Mouse (Mus musculus) thymus, adult 18-20 months (tissue): ENCODE data around the gene Mrpl58.
"Not testable (repeated sequence)": the region's sequence is repeated elsewhere in the genome, so short reads cannot be mapped to it uniquely, and the experiment has no call there.

Experiments
- DNase-seq, 2 experiments: peaks; one replicate each; pipeline ENCODE4 v3.0.0; 2022; ENCODE audit warnings: mixed read lengths in 2 of 2

Mrpl58 gene

GRCm38 (mm10) chr11:115383701-115384474, 19.7 kb upstream of the Mrpl58 start:
- no peak for DNase-seq

DNA sequence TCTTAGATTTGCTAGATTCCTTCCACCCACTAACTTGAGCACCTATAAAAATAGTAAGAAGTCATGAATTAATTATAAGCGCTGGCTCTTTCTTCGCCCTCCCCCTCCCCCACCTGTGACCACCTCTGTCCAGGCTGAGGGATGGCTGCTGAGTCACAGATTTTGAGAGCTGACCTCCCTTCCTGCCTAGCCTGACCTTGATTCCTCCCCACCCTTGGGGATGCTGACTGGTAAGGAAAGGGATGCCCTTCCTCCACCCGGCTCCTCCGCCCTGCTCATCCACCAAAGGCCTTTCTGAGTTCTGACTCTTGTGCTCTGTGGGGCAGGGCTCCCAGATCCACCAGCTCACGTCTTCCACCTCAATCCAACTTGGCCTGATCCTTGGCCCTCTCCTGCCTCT, 19.0 kb upstream of the Mrpl58 start:
- DNase-seq: no peak

- not testable (repeated sequence) for DNase-seq
These were observed 16.7 kb upstream of the Mrpl58 start for GRCm38 (mm10) chr11:115386859-115387258.

- no peak for DNase-seq
These were observed 12.2 kb upstream of the Mrpl58 start for GRCm38 (mm10) chr11:115391358-115391757.

GRCm38 (mm10) chr11:115393721-115394325, 9.7 kb upstream of the Mrpl58 start:
- no peak for DNase-seq

GRCm38 (mm10) chr11:115398085-115398484, 5.5 kb upstream of the Mrpl58 start:
- no peak for DNase-seq

DNA sequence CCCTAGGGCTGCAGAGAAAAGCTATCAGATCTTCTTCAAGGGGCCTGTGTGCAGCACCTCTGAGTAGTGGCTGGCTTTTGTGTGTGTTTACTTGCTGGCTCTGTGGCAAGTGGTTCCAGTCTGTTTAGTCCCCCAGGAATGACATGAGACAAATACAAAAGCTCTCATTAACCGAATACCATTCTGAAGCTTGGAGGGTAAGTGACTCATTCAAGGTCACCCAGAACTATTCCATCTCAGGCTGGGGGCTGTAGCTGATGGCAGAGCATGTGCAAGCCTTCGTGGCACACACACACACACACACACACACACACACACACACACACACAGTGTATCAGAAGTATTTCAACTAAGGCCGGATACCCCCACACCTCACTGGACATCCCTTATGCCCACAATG, 3.4 kb upstream of the Mrpl58 start:
- DNase-seq: no peak

DNA sequence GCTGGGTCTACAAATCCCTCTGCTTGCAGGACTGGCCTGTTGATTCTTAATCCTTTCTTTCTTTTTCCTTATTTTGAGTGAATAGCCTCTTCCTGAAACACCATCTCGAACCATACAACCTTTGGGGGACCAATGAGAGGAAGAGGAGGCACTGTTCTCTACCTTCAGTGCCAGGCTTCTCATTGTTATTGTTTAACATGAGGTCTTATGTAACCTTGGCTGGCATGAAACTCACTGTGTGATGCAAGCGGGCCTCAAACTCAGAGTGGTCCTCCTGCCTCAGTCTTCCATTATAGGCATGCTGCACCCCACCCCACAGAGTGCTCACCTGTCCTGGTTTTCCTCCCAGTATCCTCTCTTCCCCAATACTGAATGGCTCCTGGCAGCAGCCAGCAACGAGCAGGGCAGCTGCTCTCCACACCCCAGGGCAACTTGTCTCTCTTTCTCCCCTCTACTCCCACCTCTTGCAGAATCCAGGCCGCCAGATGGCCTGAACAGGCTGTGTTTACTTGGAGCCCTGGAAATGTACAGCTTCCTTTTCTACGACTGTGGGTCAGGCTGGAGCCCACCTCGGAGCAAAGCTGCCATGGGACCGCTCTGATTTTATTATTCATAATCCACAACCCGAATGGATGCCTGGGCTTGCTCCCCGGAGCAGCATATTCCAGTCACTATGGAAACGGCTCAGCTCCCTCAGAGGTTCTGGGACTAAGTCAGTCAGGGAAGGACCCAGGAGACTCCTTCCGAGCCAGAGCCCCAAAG, 2.7 kb upstream of the Mrpl58 start:
- DNase-seq: no peak

- DNase-seq: peak in 1 of 2 experiments; percentile 45
These were observed 2.2 kb downstream of the Mrpl58 start for GRCm38 (mm10) chr11:115405723-115406122.

DNA sequence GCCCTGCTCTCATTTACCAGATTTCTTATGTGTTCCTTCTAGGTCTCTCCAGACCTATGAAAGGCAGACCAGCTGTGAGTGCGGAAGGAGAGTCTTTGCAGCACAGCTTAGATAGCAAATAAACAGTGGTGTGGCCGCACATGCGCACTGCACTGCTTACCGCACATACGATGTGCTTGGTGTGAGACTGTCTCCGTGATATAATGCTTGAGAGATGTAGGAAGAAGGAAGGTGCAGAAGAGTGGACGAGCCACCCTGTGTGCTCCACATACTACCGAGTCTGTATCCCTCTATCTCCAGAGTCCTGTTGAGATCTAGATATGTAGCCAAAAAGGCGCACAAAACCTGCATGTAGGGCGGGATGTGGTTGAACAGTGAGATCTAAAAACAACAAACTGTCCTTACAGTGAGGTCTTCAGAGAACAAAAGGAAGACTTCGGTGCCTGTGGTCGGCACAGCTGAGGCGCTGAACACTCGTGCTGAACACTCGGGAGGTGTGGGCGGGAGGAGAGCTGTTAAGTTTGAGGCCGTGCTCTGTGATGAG, 3.4 kb downstream of the Mrpl58 start:
- DNase-seq: peak; percentile 71 to 85

DNA sequence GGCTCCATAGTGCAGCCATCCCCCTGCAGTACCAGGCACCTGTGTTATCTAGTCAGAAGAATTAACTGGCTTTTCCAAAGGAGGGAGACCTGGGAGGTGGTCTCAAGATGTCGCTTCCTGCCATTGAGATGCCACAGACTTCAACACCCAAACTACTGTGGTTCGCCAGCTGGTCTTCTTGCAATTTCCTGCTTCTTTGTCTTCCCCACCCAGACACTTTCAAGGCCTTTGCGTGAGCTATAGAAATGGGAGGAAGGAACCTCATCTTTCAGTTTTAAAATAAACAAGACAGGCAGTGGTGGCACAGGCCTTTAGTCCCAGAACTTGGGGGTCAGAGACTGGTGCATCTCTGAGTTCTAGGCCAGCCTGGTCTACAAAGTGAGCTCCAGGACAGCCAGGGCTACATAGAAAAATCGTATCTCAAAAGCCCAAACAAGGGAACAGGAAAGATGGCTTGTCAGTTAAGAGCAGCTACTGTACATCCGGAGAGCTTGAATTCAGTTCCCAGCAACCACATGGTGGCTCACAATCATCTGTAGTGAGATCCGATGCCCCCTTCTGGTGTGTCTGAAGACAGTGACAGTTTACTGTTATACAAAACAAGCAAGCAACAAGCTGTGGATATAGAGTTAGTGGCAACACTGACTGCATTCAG, 4.8 kb downstream of the Mrpl58 start:
- peak; percentile 53 to 80 for DNase-seq

- DNase-seq: no peak
These were observed 6.0 kb downstream of the Mrpl58 start for GRCm38 (mm10) chr11:115409556-115409955.

GRCm38 (mm10) chr11:115419531-115420237, 16.1 kb downstream of the Mrpl58 start, which contains the start of the genes Atp5h and Kctd2:
Atp5h (minus strand) TSS chr11:115419962.
Kctd2 (plus strand) TSS chr11:115420128.
- DNase-seq: peak; percentile 91 to 94

- peak in 1 of 2 experiments; percentile 71 for DNase-seq
These were observed 17.0 kb downstream of the Mrpl58 start for GRCm38 (mm10) chr11:115420336-115421190.

DNA sequence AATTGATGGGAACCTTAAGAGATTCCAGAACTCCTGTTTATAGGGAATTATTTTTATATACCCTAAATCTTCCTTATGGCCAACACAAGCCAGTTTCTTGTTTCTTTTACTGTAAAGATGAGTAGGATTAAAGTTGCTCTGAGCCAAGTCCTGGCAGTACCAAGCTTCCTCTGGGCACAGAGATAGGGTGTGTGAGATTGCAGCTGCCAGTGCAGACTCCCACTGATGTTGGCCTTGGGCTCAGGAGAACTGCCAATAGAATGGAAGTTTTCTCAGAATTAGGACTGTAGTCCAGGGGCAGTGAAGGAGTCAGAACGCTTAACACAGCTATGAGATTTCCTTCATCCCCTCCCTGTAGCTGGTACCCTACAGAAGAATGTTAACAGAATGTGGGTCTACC, 17.8 kb downstream of the Mrpl58 start:
- DNase-seq: no peak

DNA sequence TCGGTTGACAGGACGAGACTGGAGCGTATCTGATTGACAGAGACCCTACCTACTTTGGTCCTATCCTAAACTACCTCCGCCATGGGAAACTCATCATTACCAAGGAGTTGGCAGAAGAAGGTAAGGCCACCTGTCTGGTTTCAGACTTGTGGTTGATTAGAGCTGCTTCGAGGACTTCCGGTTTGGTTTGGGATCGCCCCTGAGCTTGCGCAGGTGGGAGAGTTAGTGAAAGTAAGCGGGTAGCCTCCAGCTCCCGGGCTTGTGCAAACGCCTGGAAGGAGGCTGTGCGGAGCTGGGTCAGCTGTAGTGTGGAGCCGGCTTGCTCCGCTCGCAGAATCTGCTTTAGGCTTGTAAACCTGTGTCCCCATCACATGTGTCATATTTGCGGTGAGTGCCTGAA, 18.4 kb downstream of the Mrpl58 start:
- DNase-seq: no peak

DNA sequence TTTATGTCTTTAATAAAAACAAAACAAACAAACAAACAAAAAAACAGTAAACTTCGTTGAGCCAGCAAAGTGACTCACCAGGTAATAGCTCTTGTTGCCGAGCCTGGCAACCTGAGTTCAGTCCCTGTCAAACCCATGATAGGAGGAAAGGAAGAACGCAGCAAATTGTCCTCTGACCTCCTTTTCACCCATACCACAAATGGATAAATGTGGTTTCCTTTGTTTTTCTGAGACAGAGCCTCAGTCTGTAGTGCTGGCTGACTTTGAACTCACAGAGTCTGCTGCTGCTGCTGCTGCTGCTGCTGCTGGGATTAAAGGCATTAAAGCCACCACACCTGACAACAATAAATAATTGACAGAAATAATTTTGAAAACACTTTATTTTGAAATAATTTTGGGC, 19.5 kb downstream of the Mrpl58 start:
- DNase-seq: no peak

GRCm38 (mm10) chr11:115424666-115425065, 21.1 kb downstream of the Mrpl58 start:
- DNase-seq: no peak

- no peak for DNase-seq
These were observed 22.1 kb downstream of the Mrpl58 start for GRCm38 (mm10) chr11:115425671-115426070.

- peak; percentile 57 to 77 for DNase-seq
These were observed 24.2 kb downstream of the Mrpl58 start for GRCm38 (mm10) chr11:115427482-115428331.
